Mouse (Mus musculus) E14TG2a.4 (cell line): ENCODE measurements around the gene Camkmt.

Source experiments
- CTCF ChIP-seq: conservative IDR thresholded peaks from 2 replicates; pipeline ENCODE4 v1.5.1; 2014; ENCODE audit warnings: low read length
- NANOG ChIP-seq: IDR thresholded peaks from 2 replicates; pipeline ENCODE4 v1.6.1; 2014; ENCODE audit warnings: borderline replicate concordance, low read length, mixed read lengths

GRCm38 (mm10) chr17:85491491-85491890, 401.1 kb downstream of the Camkmt start:
- TF ChIP-seq CTCF (no peak), NANOG (no peak)
